Mouse (Mus musculus) liver, embryonic 14.5 days (tissue): ENCODE results near the gene Zfp61.

Experiments used
- CTCF ChIP-seq: IDR thresholded peaks from 2 replicates; pipeline ENCODE4 v1.5.1; 2016; ENCODE audit warnings: antibody characterized with exemption, low read depth, control low read depth
- EP300 ChIP-seq: IDR thresholded peaks from 2 replicates; pipeline ENCODE4 v1.6.1; 2016; ENCODE audit warnings: antibody characterized with exemption, low read depth

DNA sequence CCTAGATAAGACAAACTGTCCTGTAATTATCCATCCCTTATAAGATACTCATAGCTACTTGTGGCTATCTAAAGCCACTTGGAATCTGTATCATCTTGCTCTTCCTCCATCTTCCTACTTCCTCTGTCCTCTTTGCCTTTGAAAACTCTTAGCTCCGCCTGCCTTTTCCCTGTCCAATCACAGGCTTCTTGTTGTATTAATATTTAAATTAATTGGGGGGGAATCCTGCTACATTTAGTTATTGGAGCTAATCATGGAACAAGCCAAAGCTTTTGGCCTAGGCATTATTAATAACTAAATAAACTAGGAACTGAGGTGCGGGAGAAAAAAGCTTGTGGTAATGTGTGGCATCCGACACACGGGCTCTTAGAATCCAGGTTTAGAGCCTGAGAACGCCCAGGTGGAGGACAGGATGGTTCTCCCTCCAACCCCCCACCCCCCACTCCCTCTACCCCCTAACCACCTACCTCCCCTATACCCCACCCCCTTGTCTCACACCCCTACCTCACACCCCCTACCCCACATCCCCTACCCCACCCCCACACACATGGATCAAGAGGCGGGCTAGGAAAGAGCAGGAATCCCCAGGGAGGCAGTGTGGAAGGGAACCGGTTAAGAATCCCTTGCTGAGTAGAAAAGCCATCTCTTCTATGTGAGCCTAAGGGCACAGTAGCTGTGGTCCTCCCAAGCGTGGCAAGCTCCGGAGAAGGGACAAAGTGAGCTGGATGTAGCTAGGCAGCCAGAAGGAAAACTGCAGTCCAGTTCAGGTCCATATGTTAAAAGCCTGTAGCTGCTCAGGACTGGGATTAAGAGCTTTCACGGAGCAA is 20.8 kb downstream of the Zfp61 start:
- TF ChIP-seq CTCF (no peak), EP300 (no peak)
